Mouse (Mus musculus): Measurements from ENCODE around the gene Pde11a. TPM values are rescaled to one million over a fixed set of nuclear protein-coding genes. Genes with fewer than 3 reads are reported as not detected.

The Pde11a gene
- not detected in 2 replicates for polyA plus RNA-seq (2015; fragmentation: Nextera tagmentation; extraction: Ambion mirVana)

GRCm38 (mm10) chr2:76338215-76339156 is at the start of gene Pde11a:
Pde11a (minus strand) TSS chr2:76338774.

DNA sequence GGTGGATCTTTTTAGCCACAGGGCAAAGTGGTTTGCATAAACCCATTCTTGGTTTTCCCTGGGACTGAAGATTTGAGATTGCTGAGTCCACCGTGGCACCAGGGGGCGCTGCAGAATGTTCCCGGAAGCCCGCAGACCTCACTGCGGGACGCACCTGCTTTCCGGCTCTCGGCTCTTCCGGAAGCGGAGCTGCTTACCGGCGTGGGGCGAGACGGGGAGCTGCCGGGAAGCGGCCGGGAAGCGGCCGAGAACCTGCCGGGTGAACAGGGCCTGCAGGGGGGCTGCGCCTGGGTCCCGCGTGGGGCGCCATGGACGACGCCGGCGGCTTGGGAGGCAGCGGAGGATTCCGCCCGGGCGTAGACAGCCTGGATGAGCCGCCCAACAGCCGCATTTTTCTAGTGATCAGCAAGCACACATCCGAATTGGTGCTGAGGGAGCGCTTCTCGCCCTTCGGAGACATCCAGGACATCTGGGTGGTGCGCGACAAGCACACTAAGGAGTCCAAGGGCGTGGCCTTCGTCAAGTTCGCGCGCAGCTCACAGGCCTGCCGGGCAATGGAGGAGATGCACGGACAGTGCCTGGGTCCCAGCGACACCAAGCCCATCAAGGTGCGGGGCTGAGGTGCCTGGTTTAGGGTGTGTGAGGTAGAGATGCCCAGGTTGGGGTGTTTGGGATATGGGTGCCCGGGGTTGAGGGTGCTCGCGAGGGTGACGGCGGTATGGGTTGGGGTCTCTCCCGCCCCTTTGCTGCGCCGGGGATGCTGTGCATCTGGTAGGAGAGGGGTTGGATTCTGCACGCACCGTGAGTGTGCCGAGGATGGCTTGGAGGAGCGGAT is 31.5 kb upstream of the Pde11a start, which contains the start of gene Rbm45:
TSS of gene Rbm45 (plus strand) at position 164 of the 835 bp plus-strand sequence.

GRCm38 (mm10) chr2:76360226-76360625 is 21.7 kb upstream of the Pde11a start, which contains the start of gene Cyct:
Cyct (minus strand) TSS chr2:76360450.

GRCm38 (mm10) chr2:75981440-75982081 is 357.0 kb downstream of the Pde11a start, which contains the start of gene Ttc30a1:
Ttc30a1 (minus strand) TSS chr2:75981967.

DNA sequence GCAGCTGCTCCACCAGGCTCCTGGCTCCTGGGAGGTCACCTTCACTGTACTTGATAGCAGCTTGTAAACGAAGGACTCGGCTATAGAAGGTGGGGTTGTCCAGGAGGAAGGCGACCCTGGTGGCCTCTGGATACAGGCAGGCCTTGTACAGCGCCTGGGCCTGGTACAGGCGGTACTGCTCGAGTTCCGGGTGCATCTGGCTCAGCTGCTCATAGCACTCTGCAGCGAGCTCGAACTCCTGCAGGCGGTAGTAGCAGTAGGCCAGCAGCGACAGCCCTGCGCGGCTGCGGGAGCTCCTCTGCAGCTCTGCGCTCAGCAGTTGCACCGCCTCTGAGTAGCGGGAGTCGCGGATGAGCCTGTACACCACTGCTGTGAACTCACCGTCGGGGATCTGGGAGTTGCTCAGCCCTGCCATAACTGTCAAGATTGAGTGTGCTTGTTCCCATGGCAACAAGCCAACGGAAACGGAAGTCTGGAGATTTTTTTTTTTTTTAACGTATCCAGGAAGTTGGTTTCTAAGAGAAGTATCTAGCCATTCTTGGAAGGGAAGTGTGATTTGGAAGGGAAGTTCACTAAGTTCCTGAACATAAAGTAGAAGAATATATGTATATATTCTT is 360.7 kb downstream of the Pde11a start, which contains the start of gene Ttc30a2:
TSS of gene Ttc30a2 (minus strand) at position 419 of the 617 bp plus-strand sequence.

Small RNA genes within 50 kb of the gene (microRNA-seq; reads per million reads assigned to microRNA genes)
- not detected for gene Gm44337

Other genes with a start within 250 kb of the Pde11a start
- gene Cyct, start 21.7 kb upstream of the Pde11a start, polyA plus RNA-seq (2015; fragmentation: Nextera tagmentation; extraction: Ambion mirVana), result 0.35 TPM in 1 of 2 replicates, not detected in the other
- gene Rbm45, start 31.2 kb upstream of the Pde11a start, polyA plus RNA-seq (2015; fragmentation: Nextera tagmentation; extraction: Ambion mirVana), result 10.0 and 11.7 TPM in 2 replicates
- 3.2 and 4.1 TPM in 2 replicates for gene Osbpl6, start 67.7 kb upstream of the Pde11a start, polyA plus RNA-seq (2015; fragmentation: Nextera tagmentation; extraction: Ambion mirVana)